In the genomic region with DNA sequence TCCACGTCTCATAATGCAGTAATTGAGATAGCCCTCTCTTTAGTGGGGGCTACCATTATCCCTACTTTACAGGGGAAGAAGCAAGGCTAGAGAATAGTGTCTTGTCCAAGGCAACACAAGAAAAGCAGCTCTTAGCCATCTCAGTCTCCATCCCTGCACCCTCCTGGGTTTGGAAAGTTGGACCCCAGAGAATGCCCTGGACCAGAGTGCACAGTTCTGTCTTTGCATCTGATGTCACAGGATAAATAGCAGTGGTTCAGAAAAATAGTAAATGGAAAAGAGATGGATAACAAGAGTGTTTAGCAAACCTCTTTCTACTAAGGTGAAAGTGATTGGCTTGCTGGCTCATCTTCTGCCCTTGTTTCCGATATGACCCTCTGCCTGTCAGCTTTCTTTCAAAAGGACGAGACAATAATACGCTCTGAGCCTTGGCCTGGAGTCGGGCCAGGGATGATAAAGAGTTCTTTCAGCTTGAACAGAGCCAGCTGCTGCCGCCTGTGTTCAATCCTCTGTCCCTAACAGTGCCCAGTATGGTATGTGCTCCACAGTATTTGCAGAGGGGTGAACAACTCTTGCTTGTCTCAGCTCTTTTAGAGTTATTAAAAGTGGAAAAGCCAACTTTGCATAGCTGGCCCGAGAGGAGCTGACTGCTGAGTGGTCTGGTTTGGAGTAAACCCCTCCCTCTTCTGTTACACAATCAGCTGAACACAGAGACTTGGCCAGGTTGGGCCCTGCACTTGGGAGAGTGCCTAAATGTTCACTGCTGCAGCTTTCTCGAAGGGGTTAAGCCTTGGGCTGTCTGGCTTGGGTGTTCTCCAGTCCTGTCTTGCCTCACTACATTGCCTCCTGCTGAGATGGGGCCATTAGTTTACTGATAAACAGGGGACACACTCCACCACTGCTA, we compare ENCODE assay signal across 9 mouse cellular contexts. TPM values are rescaled to one million over a fixed set of nuclear protein-coding genes. Genes with fewer than 3 reads are reported as not detected.
DNase-seq lines count a peak whose midpoint lies in the region; ATAC-seq and TF ChIP-seq lines count a peak whose summit lies in the region.
"Had no signal": no experiment of that assay in that cellular context is flagged by ENCODE, and none has a peak within 500 bp of the region (broad histone marks: within the 10 kb centered on the region; RNA-seq: fewer than 3 reads in every experiment).

No protein-coding gene starts in this region.

- H3K4me3 ChIP-seq in heart, embryonic 11.5 days (ENCODE audit: low read depth, low read length), result no peak overlapping the region
- H3K4me3 ChIP-seq in lung, postnatal 0 days (ENCODE audit: low read depth, low read length), result no peak overlapping the region

- peak; percentile 52; the same call in 1 of the 2 replicates for TF ChIP-seq EP300 in lung, postnatal 0 days (IDR thresholded peaks at IDR 0.05)

- no peaks in the 10 kb centered on the region for H3K36me3 ChIP-seq in heart, embryonic 11.5 days (ENCODE audit: control insufficient read depth, insufficient read depth, low read length)
- no peaks in the 10 kb centered on the region for H3K36me3 ChIP-seq in lung, postnatal 0 days (ENCODE audit: insufficient read depth, low read length)

- H3K4me2 ChIP-seq in heart, embryonic 11.5 days, result no peak overlapping the region
- H3K4me2 ChIP-seq in lung, postnatal 0 days (replicated peaks; ENCODE audit: low read depth, low read length), result no peak overlapping the region; the same call in 1 of the 2 replicates

- no peaks in the 10 kb centered on the region for H3K4me1 ChIP-seq in heart, embryonic 11.5 days (ENCODE audit: control insufficient read depth, insufficient read depth, low read length)
- H3K4me1 ChIP-seq in lung, postnatal 0 days (ENCODE audit: insufficient read depth, low read depth, low read length), result peaks cover 6% of the 10 kb centered on the region; the same call in 1 of the 2 replicates

- ATAC-seq in heart, embryonic 11.5 days (replicated peaks; ENCODE audit: insufficient number of reproducible peaks, low FRiP score, low TSS enrichment), result no peak
- peak; percentile 97 for ATAC-seq in lung, postnatal 0 days
- no peak for ATAC-seq in CD4-positive, CD25-positive, alpha-beta regulatory T cell, adult 4 months

- no peaks in the 10 kb centered on the region for H3K9me3 ChIP-seq in heart, embryonic 11.5 days (replicated peaks; ENCODE audit: control insufficient read depth, low read length)
- H3K9me3 ChIP-seq in lung, postnatal 0 days (ENCODE audit: low read length), result no peaks in the 10 kb centered on the region

- H3K27ac ChIP-seq in heart, embryonic 11.5 days (ENCODE audit: low read depth, low read length), result no peak overlapping the region
- peak overlapping the region; percentile 20; the same call in 1 of the 2 replicates for H3K27ac ChIP-seq in lung, postnatal 0 days (ENCODE audit: low read length)
- H3K27ac ChIP-seq: liver, embryonic 14.5 days had no signal

- no peak for TF ChIP-seq CTCF in lung, postnatal 0 days (IDR thresholded peaks at IDR 0.05)

- peak; percentile 97 for DNase-seq in heart, adult 11 months
- peak; percentile 27 for DNase-seq in fibroblast of lung, adult 2 months (ENCODE audit: low read depth)
- DNase-seq in heart, postnatal 25 days (ENCODE audit: low spot score), result peak; percentile 39
- peak; percentile 58 to 82 for DNase-seq in kidney, postnatal 25 days
- DNase-seq in lung, postnatal 0 days (ENCODE audit: low spot score), result peak; percentile 95
- DNase-seq in right cerebral cortex, postnatal 10 days (ENCODE audit: low spot score in 2 of 2), result peak; percentile 69 to 72

- H3K27me3 ChIP-seq in heart, embryonic 11.5 days (ENCODE audit: control insufficient read depth, insufficient read depth, low read length), result no peaks in the 10 kb centered on the region
- no peaks in the 10 kb centered on the region for H3K27me3 ChIP-seq in lung, postnatal 0 days (replicated peaks; ENCODE audit: insufficient read depth, low read length)

- no peak overlapping the region for H3K9ac ChIP-seq in heart, embryonic 11.5 days (ENCODE audit: low read depth, low read length)
- no peak overlapping the region for H3K9ac ChIP-seq in lung, postnatal 0 days (replicated peaks; ENCODE audit: low read depth)
- H3K9ac ChIP-seq: liver, embryonic 14.5 days had no signal

- 30% methylated on average over 8 of the region's 8 CpGs for WGBS in heart, embryonic 11.5 days (ENCODE audit: insufficient replicate concordance)
- 20% methylated on average over 8 of the region's 8 CpGs for WGBS in lung, postnatal 0 days

- intact Hi-C loops in heart, postnatal 25 days (cut with DNase I), result no loop called here

RNA-seq across cellular contexts. Expression of gene Foxi1, which starts 26.4 kb away (rescaled TPM):
- polyA plus RNA-seq in heart, embryonic 11.5 days (2014; fragmentation: Nextera tagmentation; extraction: Ambion mirVana), result not detected in 2 replicates
- not detected for total RNA-seq in heart, postnatal 25 days (2021)
- not detected in 2 replicates for polyA plus RNA-seq in lung, postnatal 0 days (2015; fragmentation: Nextera tagmentation; extraction: Ambion mirVana)
- polyA plus RNA-seq in CD4-positive, CD25-positive, alpha-beta regulatory T cell, adult 4 months (2017; shearing (Covaris generic)), result not detected
- polyA plus RNA-seq: liver, embryonic 14.5 days had no signal

Comparison
In these comparisons a context has a peak if more than half of its experiments do, and no peak if none do; other contexts are left out.
1. DNase-seq: peak in every context shown above with its lines; median percentile 97 in heart, adult 11 months; 95 in lung, postnatal 0 days; 70 in right cerebral cortex, postnatal 10 days; 70 in kidney, postnatal 25 days; 39 in heart, postnatal 25 days; 27 in fibroblast of lung, adult 2 months.